Mouse (Mus musculus) T-helper 2 cell (primary cell): ENCODE measurements around the gene Hspb2.

ENCODE experiments used
- in situ Hi-C: fragments of 300-600 bp; cut with MboI, MseI; formaldehyde crosslinking; loops from one replicate; pipeline ENCODE4 v1.15.1; 2025; ENCODE audit warnings: high pct_unique_total_duplicates

Hspb2 gene

GRCm38 (mm10) chr9:50714188-50714587, 38.0 kb downstream of the Hspb2 start:
- in situ Hi-C loops = no loop called here

DNA sequence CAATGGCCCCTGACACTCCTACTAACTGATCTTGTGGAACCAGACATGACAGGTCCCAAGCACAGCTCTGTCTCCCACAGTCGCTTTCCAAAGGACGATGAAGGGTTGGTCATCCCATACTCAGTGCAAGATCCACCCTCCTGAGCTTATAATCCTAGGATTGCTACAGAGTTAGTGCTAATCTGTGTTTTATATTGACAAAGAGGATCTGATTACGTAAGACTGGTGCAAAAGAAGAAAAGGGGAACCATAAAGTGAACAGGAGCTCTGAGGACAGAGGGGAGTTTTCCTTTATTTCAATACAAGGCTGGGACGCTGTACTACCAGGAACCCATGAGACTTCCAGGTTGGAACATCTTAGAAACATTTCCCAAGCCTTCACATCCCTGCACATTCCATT, 40.8 kb downstream of the Hspb2 start:
- in situ Hi-C loops = no loop called here

DNA sequence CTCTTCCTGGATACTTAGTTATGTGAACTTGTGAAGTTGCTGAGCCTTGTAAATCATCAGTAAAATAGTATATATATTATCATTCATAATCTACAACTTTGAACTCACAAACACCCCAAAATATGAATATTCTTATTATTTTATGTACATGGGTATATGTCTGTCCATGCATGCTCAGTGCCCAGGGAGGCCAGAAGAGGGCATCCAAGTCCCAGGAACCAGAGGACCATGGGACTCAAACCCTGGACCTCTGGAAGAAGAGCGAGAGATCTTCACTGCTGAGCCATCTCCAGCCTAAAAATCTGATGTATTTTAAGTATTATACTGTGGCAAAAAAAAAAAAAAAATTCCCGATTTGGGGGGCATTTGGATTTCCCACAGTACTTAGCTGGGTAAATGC, 43.0 kb downstream of the Hspb2 start:
- in situ Hi-C loops = no loop called here

- in situ Hi-C loops = no loop called here
Observed at GRCm38 (mm10) chr9:50704907-50705306, 47.2 kb downstream of the Hspb2 start.
